ENCODE assay signal across 13 mouse cellular contexts in the genomic region with DNA sequence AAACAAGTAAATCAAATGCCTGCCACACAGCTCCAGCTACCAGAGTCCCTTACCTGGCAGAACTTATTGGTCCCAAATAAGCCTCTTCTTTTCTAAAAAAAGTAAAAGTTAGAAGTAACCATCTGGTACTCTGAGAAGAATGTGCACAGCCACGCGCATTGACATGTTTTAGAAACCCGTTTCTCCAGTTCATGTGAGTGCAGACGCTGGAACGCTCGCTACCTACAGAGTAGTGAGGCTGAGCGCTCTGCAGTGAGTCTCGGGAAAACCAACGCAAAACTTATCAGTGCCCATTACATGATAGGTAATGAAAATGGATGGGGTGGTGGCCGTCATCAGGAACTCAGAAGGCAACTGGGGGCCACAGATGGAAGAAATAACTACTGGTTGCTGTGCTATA.
"Had no signal": no experiment of that assay in that cellular context is flagged by ENCODE, and none has a peak within 500 bp of the region (broad histone marks: within the 10 kb centered on the region; RNA-seq: fewer than 3 reads in every experiment).

No protein-coding gene starts in this region.

- DNase-seq: kidney, adult 18-20 months; kidney, postnatal 10 days; kidney, postnatal 4 days; left cerebral cortex, postnatal 4 days; lung, adult 2 months; lung, postnatal 10 days; lung, postnatal 4 days; midbrain, embryonic 14.5 days; right cerebral cortex, adult 18-20 months; right cerebral cortex, postnatal 4 days; spleen, adult 18-20 months; thymus, adult 18-20 months; thymus, postnatal 14 days had no signal
